Mouse (Mus musculus): ENCODE measurements at regions not wholly inside any gene's neighbourhood (a gene's known extent, or its start where the extent isn't known, plus 50 kb on each side); places are given as distances from the start of the nearest gene placed in this dataset.

DNA sequence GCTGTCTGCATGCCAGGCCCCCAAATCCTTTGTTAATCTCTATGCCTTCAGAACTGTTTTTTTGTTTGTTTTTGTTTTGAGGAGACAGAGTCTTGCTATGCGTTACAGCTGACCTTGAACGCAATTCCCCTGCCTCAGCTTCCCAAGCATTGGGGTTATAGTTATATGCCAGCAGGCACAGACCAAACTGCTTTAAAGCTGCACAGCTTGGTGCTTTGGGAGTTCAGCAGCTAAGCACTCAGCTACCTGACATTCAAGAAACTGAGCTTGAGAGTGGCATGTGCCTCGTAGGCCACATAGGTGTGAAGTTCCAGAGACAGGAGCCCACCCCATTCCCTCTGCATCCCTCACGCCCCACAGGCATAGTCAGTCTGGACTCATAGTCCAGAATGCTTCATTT lies 229.5 kb upstream of the 4930535I16Rik start:
- no peak for TF ChIP-seq CTCF (IDR thresholded peaks at IDR 0.05; ENCODE audit: insufficient read depth, low read depth, low read length)
- no peak for TF ChIP-seq POLR2A (IDR thresholded peaks at IDR 0.05; ENCODE audit: insufficient read depth, low read depth, low read length)

All from olfactory bulb, adult 2 months (tissue).